In genomic region chr1:34396321-34396720, GRCm38 (mm10) we compare ENCODE assay signal across 18 mouse cellular contexts. TPM values are rescaled to one million over a fixed set of nuclear protein-coding genes. Genes with fewer than 3 reads are reported as not detected.
DNase-seq lines count a peak whose midpoint lies in the region; ATAC-seq and TF ChIP-seq lines count a peak whose summit lies in the region.
"Had no signal": no experiment of that assay in that cellular context is flagged by ENCODE, and none has a peak within 500 bp of the region (broad histone marks: within the 10 kb centered on the region; RNA-seq: fewer than 3 reads in every experiment).

No protein-coding gene starts in this region.

- H3K9ac ChIP-seq in forebrain, embryonic 14.5 days (ENCODE audit: low read length) = no peak overlapping the region
- no peak overlapping the region for H3K9ac ChIP-seq in forebrain, embryonic 12.5 days
- H3K9ac ChIP-seq: heart, embryonic 15.5 days; limb, embryonic 13.5 days had no signal

- peak; percentile 63 for DNase-seq in forebrain, embryonic 14.5 days (ENCODE audit: low spot score)
- peak; percentile 8 for DNase-seq in layer of hippocampus, adult 9-11 months
- DNase-seq in layer of hippocampus, adult 8-10 months (ENCODE audit: low spot score in 2 of 2) = no peak
- peak; percentile 80 for DNase-seq in retina, postnatal 1 day
- DNase-seq in retina, embryonic 14.5 days (ENCODE audit: low spot score) = no peak
- no peak for DNase-seq in kidney, adult 2 months
- no peak for DNase-seq in gastrocnemius, postnatal 25 days
- DNase-seq: B cell, adult 2 months; lung, postnatal 4 days; thymus, adult 2 months had no signal

- peak; percentile 65; the same call in 1 of the 2 replicates for ATAC-seq in forebrain, embryonic 14.5 days
- no peak for ATAC-seq in forebrain, embryonic 12.5 days (ENCODE audit: low FRiP score)
- ATAC-seq: intestine, embryonic 16.5 days had no signal

- no peak overlapping the region for H3K4me3 ChIP-seq in forebrain, embryonic 14.5 days (ENCODE audit: low read depth, low read length)
- no peak overlapping the region for H3K4me3 ChIP-seq in forebrain, embryonic 12.5 days (replicated peaks)
- no peak overlapping the region for H3K4me3 ChIP-seq in kidney, adult 2 months (ENCODE audit: insufficient read depth, low read depth, low read length)
- H3K4me3 ChIP-seq: embryonic facial prominence, embryonic 10.5 days; heart, embryonic 15.5 days; hindbrain, embryonic 10.5 days; layer of hippocampus, adult 2 months; limb, embryonic 13.5 days had no signal

- no peaks in the 10 kb centered on the region for H3K9me3 ChIP-seq in forebrain, embryonic 14.5 days (replicated peaks; ENCODE audit: control insufficient read depth, low read length)
- H3K9me3 ChIP-seq in forebrain, embryonic 12.5 days = no peaks in the 10 kb centered on the region
- H3K9me3 ChIP-seq: embryonic facial prominence, embryonic 10.5 days; heart, embryonic 15.5 days; hindbrain, embryonic 10.5 days; limb, embryonic 13.5 days had no signal

- peaks cover 5% of the 10 kb centered on the region; the same call in 1 of the 2 replicates for H3K4me1 ChIP-seq in forebrain, embryonic 14.5 days (ENCODE audit: control insufficient read depth, insufficient read depth, low read length)
- peaks cover 15% of the 10 kb centered on the region for H3K4me1 ChIP-seq in forebrain, embryonic 12.5 days
- no peaks in the 10 kb centered on the region for H3K4me1 ChIP-seq in kidney, adult 2 months (ENCODE audit: control insufficient read depth, insufficient read depth, low read length)
- H3K4me1 ChIP-seq: limb, embryonic 13.5 days had no signal

- no peaks in the 10 kb centered on the region for H3K36me3 ChIP-seq in forebrain, embryonic 14.5 days (ENCODE audit: control insufficient read depth, insufficient read depth, low read length)
- no peaks in the 10 kb centered on the region for H3K36me3 ChIP-seq in forebrain, embryonic 12.5 days (replicated peaks)
- no peaks in the 10 kb centered on the region for H3K36me3 ChIP-seq in kidney, adult 2 months (ENCODE audit: control insufficient read depth, insufficient read depth, low read length)
- H3K36me3 ChIP-seq: embryonic facial prominence, embryonic 10.5 days; heart, embryonic 15.5 days; hindbrain, embryonic 10.5 days; limb, embryonic 13.5 days had no signal

- H3K27ac ChIP-seq in forebrain, embryonic 14.5 days (ENCODE audit: low read depth, low read length) = no peak overlapping the region; the same call in 1 of the 2 replicates
- no peak overlapping the region for H3K27ac ChIP-seq in forebrain, embryonic 12.5 days
- H3K27ac ChIP-seq in kidney, adult 2 months (ENCODE audit: insufficient read depth, low read depth, low read length) = no peak overlapping the region
- H3K27ac ChIP-seq: embryonic facial prominence, embryonic 10.5 days; heart, embryonic 15.5 days; hindbrain, embryonic 10.5 days; kidney, postnatal 0 days; layer of hippocampus, adult 2 months; limb, embryonic 13.5 days had no signal

- no peak for TF ChIP-seq CTCF in kidney, adult 2 months (conservative IDR thresholded peaks at IDR 0.05; ENCODE audit: insufficient read depth, insufficient read length, low read depth, low read length)

- TF ChIP-seq POLR2A in kidney, adult 2 months (IDR thresholded peaks at IDR 0.05; ENCODE audit: low read depth, low read length) = no peak

- H3K4me2 ChIP-seq in forebrain, embryonic 14.5 days (ENCODE audit: low read length) = no peak overlapping the region
- H3K4me2 ChIP-seq in forebrain, embryonic 12.5 days = no peak overlapping the region
- H3K4me2 ChIP-seq: heart, embryonic 15.5 days; limb, embryonic 13.5 days had no signal

- WGBS in forebrain, embryonic 14.5 days = 74% methylated on average over 4 of the region's 4 CpGs
- 80% methylated on average over 4 of the region's 4 CpGs for WGBS in forebrain, embryonic 12.5 days
- WGBS in kidney, adult 2 months = 93% methylated on average over 4 of the region's 4 CpGs

- no peaks in the 10 kb centered on the region for H3K27me3 ChIP-seq in forebrain, embryonic 14.5 days (replicated peaks; ENCODE audit: control insufficient read depth, insufficient read depth, low read length)
- no peaks in the 10 kb centered on the region for H3K27me3 ChIP-seq in forebrain, embryonic 12.5 days
- no peaks in the 10 kb centered on the region for H3K27me3 ChIP-seq in kidney, adult 2 months (replicated peaks; ENCODE audit: control insufficient read depth, insufficient read depth, low read length)
- H3K27me3 ChIP-seq: heart, embryonic 15.5 days; limb, embryonic 13.5 days had no signal

RNA-seq across cellular contexts. Expression of gene Ccdc115, which starts 43.2 kb away (rescaled TPM):
- polyA plus RNA-seq in forebrain, embryonic 14.5 days (2014; fragmentation: Nextera tagmentation; extraction: Ambion mirVana) = 69.8 and 70.3 TPM in 2 replicates
- polyA plus RNA-seq in forebrain, embryonic 12.5 days (2016; fragmentation: Nextera tagmentation; extraction: Ambion mirVana) = 68.9 and 69.8 TPM in 2 replicates
- total RNA-seq in layer of hippocampus, adult 8-10 months (2022) = 10 to 100 TPM; 16.0 to 20.6 (median 17.9) TPM
- polyA plus RNA-seq in kidney, adult 2 months (2012; rRNA removed) = 20.0 and 21.7 TPM in 2 replicates
- 10 to 100 TPM; 10.2 to 10.8 TPM for total RNA-seq in gastrocnemius, postnatal 25 days (2021)

RNA-seq across cellular contexts. Expression of gene Imp4, which starts 43.3 kb away (rescaled TPM):
- polyA plus RNA-seq in forebrain, embryonic 14.5 days (2014; fragmentation: Nextera tagmentation; extraction: Ambion mirVana) = 68.5 and 69.1 TPM in 2 replicates
- polyA plus RNA-seq in forebrain, embryonic 12.5 days (2016; fragmentation: Nextera tagmentation; extraction: Ambion mirVana) = 71.8 and 81.3 TPM in 2 replicates
- 10 to 100 TPM; 32.3 to 36.9 (median 33.4) TPM for total RNA-seq in layer of hippocampus, adult 8-10 months (2022)
- polyA plus RNA-seq in kidney, adult 2 months (2012; rRNA removed) = 64.7 and 71.4 TPM in 2 replicates
- 10 to 100 TPM; 12.6 to 14.4 TPM for total RNA-seq in gastrocnemius, postnatal 25 days (2021)

Comparison
In these comparisons a context has a peak if more than half of its experiments do, and no peak if none do; other contexts are left out.
1. DNase-seq: peak in forebrain, embryonic 14.5 days (single experiment), layer of hippocampus, adult 9-11 months (single experiment) and retina, postnatal 1 day (single experiment); none in layer of hippocampus, adult 8-10 months (0 of 2), retina, embryonic 14.5 days (single experiment), kidney, adult 2 months (single experiment) and gastrocnemius, postnatal 25 days (single experiment).